Mouse (Mus musculus) CH12.LX (cell line): Measurements from ENCODE around the gene Smpd3. TPM values are rescaled to one million over a fixed set of nuclear protein-coding genes. Genes with fewer than 3 reads are reported as not detected.
A peak's percentile ranks its signal among the peaks of the same experiment; 100 is the strongest.

Experiments used
- DNase-seq: peaks from one replicate; pipeline ENCODE4 v3.0.0-alpha.2; 2013; ENCODE audit errors: extremely low read depth
- H3K27ac ChIP-seq: 2 replicates; pipeline ENCODE4 v1.5.1; 2012; ENCODE audit warnings: low read depth, mild to moderate bottlenecking, control low read depth, moderate library complexity; ENCODE audit not compliant: insufficient read depth
- H3K27me3 ChIP-seq: replicated peaks from 2 replicates; pipeline ENCODE3; 2012; ENCODE audit warnings: inconsistent platforms
- H3K36me3 ChIP-seq, 2 experiments: replicated peaks in 1 of 2; 2 replicates each; pipeline versions ENCODE3 to v1.6.1; 2012; ENCODE audit warnings: inconsistent platforms in 1 of 2, low read length in 1 of 2, mild to moderate bottlenecking in 1 of 2, mixed read lengths in 1 of 2, moderate library complexity in 1 of 2; ENCODE audit not compliant: control insufficient read depth in 1 of 2, insufficient read depth in 1 of 2
- H3K4me1 ChIP-seq, 2 experiments: 2 replicates each; pipeline ENCODE4 v1.6.1; 2012; ENCODE audit warnings: inconsistent platforms in 1 of 2, moderate library complexity in 1 of 2; ENCODE audit not compliant: insufficient read depth in 2 of 2, control insufficient read depth in 1 of 2
- H3K4me2 ChIP-seq: 2 replicates; pipeline ENCODE4 v1.6.1; 2012; ENCODE audit warnings: low read depth, mild to moderate bottlenecking, control low read depth; ENCODE audit not compliant: poor library complexity, insufficient read depth, severe bottlenecking
- H3K4me3 ChIP-seq, 3 experiments: fragments of 150-350 bp in 1 of 3; sonication (generic) in 1 of 3; replicated peaks in 1 of 3; 2 replicates each; pipeline versions ENCODE3 to v1.5.1; 2011 to 2012; ENCODE audit warnings: low read depth in 2 of 3, low read length in 2 of 3, mild to moderate bottlenecking in 2 of 3, moderate library complexity in 2 of 3, control low read depth in 1 of 3, improper control_type of control experiment in 1 of 3, inconsistent platforms in 1 of 3, mixed read lengths in 1 of 3; ENCODE audit not compliant: poor library complexity in 1 of 3
- H3K79me2 ChIP-seq: replicated peaks from 2 replicates; pipeline ENCODE4 v1.6.1; 2012; ENCODE audit warnings: mild to moderate bottlenecking, moderate library complexity; ENCODE audit not compliant: control insufficient read depth, poor library complexity, insufficient read depth, severe bottlenecking; ENCODE audit errors: extremely low read depth
- H3K9ac ChIP-seq: 2 replicates; pipeline ENCODE4 v1.6.1; 2012; ENCODE audit warnings: low read depth, mild to moderate bottlenecking, control low read depth, moderate library complexity; ENCODE audit not compliant: insufficient read depth
- H3K9me3 ChIP-seq: replicated peaks from 2 replicates; pipeline ENCODE3; 2012; ENCODE audit warnings: low read length, inconsistent platforms, mixed read lengths
- BHLHE40 ChIP-seq: IDR thresholded peaks from 2 replicates; pipeline ENCODE4 v1.6.1; 2011; ENCODE audit warnings: mild to moderate bottlenecking, low read depth, low read length, improper control_type of control experiment
- CHD2 ChIP-seq: IDR thresholded peaks from 2 replicates; pipeline ENCODE4 v1.6.1; 2011; ENCODE audit warnings: low read length, improper control_type of control experiment
- CTCF ChIP-seq, 2 experiments: IDR thresholded peaks in 1 of 2; conservative IDR thresholded peaks in 1 of 2; 2 replicates each; pipeline ENCODE4 v1.5.1; 2011 to 2012; ENCODE audit warnings: low read depth in 2 of 2, low read length in 2 of 2, improper control_type of control experiment in 1 of 2, inconsistent platforms in 1 of 2, mild to moderate bottlenecking in 1 of 2, moderate library complexity in 1 of 2
- E2F4 ChIP-seq: IDR thresholded peaks from 2 replicates; pipeline ENCODE4 v1.6.1; 2011; ENCODE audit warnings: low read depth, low read length, improper control_type of control experiment; ENCODE audit not compliant: insufficient replicate concordance
- ELF1 ChIP-seq: IDR thresholded peaks from 2 replicates; pipeline ENCODE4 v1.6.1; 2014; ENCODE audit warnings: low read depth, mild to moderate bottlenecking, inconsistent platforms, low read length, improper control_type of control experiment
- EP300 ChIP-seq: IDR thresholded peaks from 2 replicates; pipeline ENCODE4 v1.6.1; 2011; ENCODE audit warnings: low read length, improper control_type of control experiment
- GABPA ChIP-seq: IDR thresholded peaks from 2 replicates; pipeline ENCODE4 v1.6.1; 2012; ENCODE audit warnings: low read depth, low read length, improper control_type of control experiment, inconsistent platforms; ENCODE audit not compliant: insufficient replicate concordance
- HCFC1 ChIP-seq: IDR thresholded peaks from 2 replicates; pipeline ENCODE4 v1.6.1; 2012; ENCODE audit warnings: low read depth, mild to moderate bottlenecking, inconsistent platforms, low read length, improper control_type of control experiment
- IRF4 ChIP-seq: IDR thresholded peaks from 2 replicates; pipeline ENCODE4 v1.6.1; 2014; ENCODE audit warnings: low read depth, mild to moderate bottlenecking, inconsistent platforms, low read length, improper control_type of control experiment
- JUN ChIP-seq: IDR thresholded peaks from 2 replicates; pipeline ENCODE4 v1.6.1; 2011; ENCODE audit warnings: low read depth, mild to moderate bottlenecking, low read length, improper control_type of control experiment, moderate library complexity; ENCODE audit not compliant: insufficient read depth
- JUND ChIP-seq: conservative IDR thresholded peaks from 2 replicates; pipeline ENCODE4 v1.6.1; 2011; ENCODE audit warnings: low read depth, low read length, improper control_type of control experiment
- KAT2A ChIP-seq: IDR thresholded peaks from 2 replicates; pipeline ENCODE4 v1.6.1; 2012; ENCODE audit warnings: low read length, improper control_type of control experiment, inconsistent platforms; ENCODE audit not compliant: insufficient replicate concordance
- MAX ChIP-seq: IDR thresholded peaks from 2 replicates; pipeline ENCODE4 v1.6.1; 2011; ENCODE audit warnings: low read length, improper control_type of control experiment
- MAZ ChIP-seq: IDR thresholded peaks from 2 replicates; pipeline ENCODE4 v1.6.1; 2012; ENCODE audit warnings: low read depth, mild to moderate bottlenecking, inconsistent platforms, low read length, improper control_type of control experiment, moderate library complexity
- MEF2A ChIP-seq: IDR thresholded peaks from 2 replicates; pipeline ENCODE4 v1.6.1; 2014; ENCODE audit warnings: low read depth, mild to moderate bottlenecking, inconsistent platforms, low read length, improper control_type of control experiment, borderline replicate concordance
- MXI1 ChIP-seq: IDR thresholded peaks from 2 replicates; pipeline ENCODE4 v1.6.1; 2011; ENCODE audit warnings: mild to moderate bottlenecking, low read depth, low read length, improper control_type of control experiment
- MYC ChIP-seq: IDR thresholded peaks from 2 replicates; pipeline ENCODE4 v1.6.1; 2011; ENCODE audit warnings: low read depth, mild to moderate bottlenecking, improper control_type of control experiment, low read length
- PAX5 ChIP-seq: IDR thresholded peaks from 2 replicates; pipeline ENCODE4 v1.6.1; 2012; ENCODE audit warnings: low read length, inconsistent platforms, mixed read lengths
- RAD21 ChIP-seq: IDR thresholded peaks from 2 replicates; pipeline ENCODE4 v1.6.1; 2011; ENCODE audit warnings: low read depth, mild to moderate bottlenecking, low read length, improper control_type of control experiment, moderate library complexity
- RCOR1 ChIP-seq: conservative IDR thresholded peaks from 2 replicates; pipeline ENCODE4 v1.6.1; 2012; ENCODE audit warnings: low read depth, mild to moderate bottlenecking, inconsistent platforms, low read length, improper control_type of control experiment
- SIN3A ChIP-seq: IDR thresholded peaks from 2 replicates; pipeline ENCODE4 v1.6.1; 2012; ENCODE audit warnings: low read length, improper control_type of control experiment, inconsistent platforms
- SMC3 ChIP-seq: IDR thresholded peaks from 2 replicates; pipeline ENCODE4 v1.6.1; 2011; ENCODE audit warnings: low read depth, low read length, improper control_type of control experiment
- TBP ChIP-seq: conservative IDR thresholded peaks from 2 replicates; pipeline ENCODE4 v1.6.1; 2011; ENCODE audit warnings: low read depth, low read length, improper control_type of control experiment
- UBTF ChIP-seq: IDR thresholded peaks from 2 replicates; pipeline ENCODE4 v1.6.1; 2012; ENCODE audit warnings: low read depth, mild to moderate bottlenecking, inconsistent platforms, low read length, improper control_type of control experiment, moderate library complexity
- USF1 ChIP-seq: IDR thresholded peaks from 2 replicates; pipeline ENCODE4 v1.6.1; 2014; ENCODE audit warnings: low read depth, mild to moderate bottlenecking, inconsistent platforms, low read length, improper control_type of control experiment
- USF2 ChIP-seq: conservative IDR thresholded peaks from 2 replicates; pipeline ENCODE4 v1.6.1; 2011; ENCODE audit warnings: low read depth, low read length, improper control_type of control experiment
- ZC3H11A ChIP-seq: IDR thresholded peaks from 2 replicates; pipeline ENCODE4 v1.6.1; 2012; ENCODE audit warnings: low read depth, mild to moderate bottlenecking, inconsistent platforms, low read length, improper control_type of control experiment
- ZKSCAN1 ChIP-seq: IDR thresholded peaks from 2 replicates; pipeline ENCODE4 v1.6.1; 2012; ENCODE audit warnings: low read depth, inconsistent platforms, low read length, improper control_type of control experiment, borderline replicate concordance
- dilution Hi-C: fragments of 300-500 bp; cut with MboI; formaldehyde crosslinking; loops from 2 replicates; pipeline ENCODE4 v1.14.3; 2020; ENCODE audit warnings: low sequenced_read_pairs; ENCODE audit not compliant: extremely low pct_unique_long_range_greater_than_20kb, extremely low pct_ligation_motif_present
- in situ Hi-C: fragments of 300-500 bp; cut with MboI; formaldehyde crosslinking; loops from 3 replicates; pipeline ENCODE4 v1.14.3; 2019; ENCODE audit warnings: low sequenced_read_pairs, low pct_ligation_motif_present, low pct_unique_long_range_greater_than_20kb, mixed read lengths
- polyA plus RNA-seq: library from polyadenylated mRNA; unstranded; fragments of >175 nt; gene quantifications from 2 replicates; pipeline ENCODE4 v1.2.1, GENCODE M21; 2012; ENCODE audit warnings: low read depth; ENCODE audit not compliant: insufficient read length
- total RNA-seq, 2 experiments: library from RNA; depleted of rRNA; stranded (reverse); fragments of 300-350 nt in 1 of 2; fragments of >200 nt in 1 of 2; gene quantifications; 2 replicates each; pipeline ENCODE4 v1.2.3; 2012 to 2014

The Smpd3 gene
- total and polyA plus RNA-seq, 3 experiments: 0.16 to 0.25 (median 0.19) TPM

- Histone ChIP-seq H3K27ac (no peak overlapping the region), H3K27me3 (peaks cover 11% of the 10 kb centered on the region), H3K4me3 (no peak overlapping the region), H3K36me3 (no peaks in the 10 kb centered on the region), H3K4me1 (peaks cover 20 to 52% of the 10 kb centered on the region in 2 experiments), H3K9me3 (peaks cover 3% of the 10 kb centered on the region), H3K79me2 (no peaks in the 10 kb centered on the region), H3K9ac (no peak overlapping the region), H3K4me2 (no peak overlapping the region)
- dilution Hi-C loops (no loop called here), in situ Hi-C loops (no loop called here)
- no peak for TF ChIP-seq RCOR1
- no peak for TF ChIP-seq USF1
- TF ChIP-seq MEF2A: no peak
- no peak for TF ChIP-seq JUND
- no peak for TF ChIP-seq UBTF
- no peak for TF ChIP-seq JUN
- no peak for TF ChIP-seq CHD2
- DNase-seq: no peak
Observed at GRCm38 (mm10) chr8:106313120-106313737, 24.6 kb downstream of the Smpd3 start.

DNA sequence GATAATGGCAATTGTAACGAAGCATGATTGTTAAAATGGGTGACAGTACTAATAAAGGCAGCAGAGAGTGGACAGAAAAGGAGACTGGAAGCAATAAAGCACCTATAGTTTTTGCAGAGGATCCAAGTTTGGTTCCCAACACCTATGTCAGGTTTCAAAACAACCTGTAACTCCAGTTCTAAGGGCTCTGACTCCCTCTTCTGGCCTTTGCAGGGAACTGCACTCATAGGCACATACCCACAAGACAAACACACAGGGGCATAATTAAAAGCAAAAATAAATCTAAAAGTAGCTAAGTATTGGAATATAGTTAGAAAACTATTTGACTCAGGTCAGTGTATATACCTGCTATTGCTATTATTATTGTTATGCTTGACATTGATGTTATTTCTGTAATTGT is 25.8 kb downstream of the Smpd3 start:
- in situ Hi-C loops (no loop called here), dilution Hi-C loops (no loop called here)
- Histone ChIP-seq H3K36me3 (no peaks in the 10 kb centered on the region), H3K4me1 (peaks cover 20 to 57% of the 10 kb centered on the region in 2 experiments), H3K9ac (no peak overlapping the region), H3K9me3 (peaks cover 3% of the 10 kb centered on the region), H3K27ac (no peak overlapping the region), H3K4me3 (no peak overlapping the region), H3K27me3 (peaks cover 8% of the 10 kb centered on the region), H3K4me2 (no peak overlapping the region), H3K79me2 (no peaks in the 10 kb centered on the region)
- DNase-seq: no peak
- TF ChIP-seq TBP (no peak), CTCF (conservative IDR thresholded peaks at IDR 0.05 in 1 of 2, IDR thresholded peaks at IDR 0.05 in 1 of 2; ENCODE audit: low read depth in 2 of 2, low read length in 2 of 2) (peak in 1 of 2 experiments; percentile 50; a peak in 2 of 4 replicates), GABPA (no peak), MAX (no peak), E2F4 (no peak), SIN3A (no peak), USF2 (no peak), ZC3H11A (no peak), ZKSCAN1 (no peak), KAT2A (no peak), MXI1 (no peak), SMC3 (peak; percentile 12; the same call in 1 of the 2 replicates), RAD21 (peak; percentile 37), ELF1 (no peak), PAX5 (no peak), HCFC1 (no peak), EP300 (no peak), MAZ (no peak), IRF4 (no peak), BHLHE40 (no peak), MEF2A (no peak), USF1 (no peak), MYC (no peak)
